Mouse (Mus musculus) heart, embryonic 13.5 days (tissue): ENCODE results near the gene Slc5a2. TPM values are rescaled to one million over a fixed set of nuclear protein-coding genes. Genes with fewer than 3 reads are reported as not detected.
A peak's percentile ranks its signal among the peaks of the same experiment; 100 is the strongest.

Source experiments
- ATAC-seq: fragments of 200-750 bp; cut with Nextera tagmentation; 2 replicates; pipeline ENCODE4 v1.8.0; 2017; ENCODE audit warnings: moderate TSS enrichment; ENCODE audit not compliant: insufficient number of reproducible peaks, low FRiP score, low TSS enrichment; ENCODE audit errors: extremely low read depth
- H3K27ac ChIP-seq: fragments of 300-500 bp; sonication (generic); replicated peaks from 2 replicates; pipeline ENCODE4 v1.5.1; 2015; ENCODE audit warnings: moderate library complexity, mild to moderate bottlenecking, inconsistent platforms
- H3K27me3 ChIP-seq: fragments of 300-500 bp; sonication (generic); replicated peaks from 2 replicates; pipeline ENCODE4 v1.6.1; 2015; ENCODE audit warnings: mild to moderate bottlenecking, inconsistent platforms
- H3K36me3 ChIP-seq: fragments of 300-500 bp; sonication (generic); 2 replicates; pipeline ENCODE4 v1.6.1; 2015; ENCODE audit warnings: mild to moderate bottlenecking, inconsistent platforms
- H3K4me1 ChIP-seq: fragments of 300-500 bp; sonication (generic); 2 replicates; pipeline ENCODE4 v1.6.1; 2015; ENCODE audit warnings: inconsistent platforms
- H3K4me2 ChIP-seq: fragments of 300-500 bp; sonication (generic); 2 replicates; pipeline ENCODE4 v1.6.1; 2015; ENCODE audit warnings: inconsistent platforms, mild to moderate bottlenecking, moderate library complexity
- H3K4me3 ChIP-seq: fragments of 300-500 bp; sonication (generic); 2 replicates; pipeline ENCODE4 v1.5.1; 2015; ENCODE audit warnings: moderate library complexity, mild to moderate bottlenecking, inconsistent platforms
- H3K9ac ChIP-seq: fragments of 300-500 bp; sonication (generic); 2 replicates; pipeline ENCODE4 v1.6.1; 2015; ENCODE audit warnings: inconsistent platforms, mild to moderate bottlenecking, moderate library complexity
- H3K9me3 ChIP-seq: fragments of 300-500 bp; sonication (generic); 2 replicates; pipeline ENCODE4 v1.6.1; 2016; ENCODE audit warnings: inconsistent platforms
- WGBS: fragments of 180-500 bp; shearing (Covaris S2); methylation state at CpG from one replicate; pipeline ENCODE4 v1.1.7; 2015; ENCODE audit warnings: mixed read lengths; 5-methylcytosine and 5-hydroxymethylcytosine counted together
- polyA plus RNA-seq: library from polyadenylated mRNA; unstranded; fragments of >200 nt; fragmentation: Nextera tagmentation; extraction: Ambion mirVana; gene quantifications from 2 replicates; pipeline ENCODE4 v1.2.1, GENCODE M21; 2015

Gene Slc5a2
- polyA plus RNA-seq, result not detected in 2 replicates

- Histone ChIP-seq H3K4me1 (peaks cover 4% of the 10 kb centered on the region), H3K4me3 (no peak within 1 kb of the TSS), H3K4me2 (no peak within 1 kb of the TSS), H3K9me3 (no peaks in the 10 kb centered on the region), H3K27me3 (no peaks in the 10 kb centered on the region), H3K9ac (no peak within 1 kb of the TSS), H3K27ac (no peak within 1 kb of the TSS), H3K36me3 (no peaks in the 10 kb centered on the region)
- ATAC-seq, result no peak
- 76% methylated on average over 6 of the region's 6 CpGs for WGBS
Measured at GRCm38 (mm10) chr7:128265411-128265810, at the start of gene Slc5a2. Slc5a2 (plus strand) TSS chr7:128265657.

- no peaks in the 10 kb centered on the region for H3K27me3 ChIP-seq
- no peak for ATAC-seq
- no peak overlapping the region for H3K27ac ChIP-seq
- no peak overlapping the region for H3K9ac ChIP-seq
- H3K4me2 ChIP-seq, result no peak overlapping the region
- no peak overlapping the region for H3K4me3 ChIP-seq
- WGBS, result 55% methylated on average over 4 of the region's 4 CpGs
- H3K4me1 ChIP-seq, result no peaks in the 10 kb centered on the region
- no peaks in the 10 kb centered on the region for H3K9me3 ChIP-seq
- H3K36me3 ChIP-seq, result no peaks in the 10 kb centered on the region
Measured at GRCm38 (mm10) chr7:128219952-128220351, 45.5 kb upstream of the Slc5a2 start.

GRCm38 (mm10) chr7:128220936-128221335 lies 44.5 kb upstream of the Slc5a2 start:
- ATAC-seq, result no peak
- WGBS, result 83% methylated on average over 3 of the region's 3 CpGs
- Histone ChIP-seq H3K27ac (no peak overlapping the region), H3K9me3 (no peaks in the 10 kb centered on the region), H3K4me3 (no peak overlapping the region), H3K4me2 (no peak overlapping the region), H3K27me3 (no peaks in the 10 kb centered on the region), H3K36me3 (no peaks in the 10 kb centered on the region), H3K4me1 (no peaks in the 10 kb centered on the region), H3K9ac (no peak overlapping the region)

GRCm38 (mm10) chr7:128231741-128232140 lies 33.7 kb upstream of the Slc5a2 start:
- no peak overlapping the region for H3K4me3 ChIP-seq
- no peak overlapping the region for H3K4me2 ChIP-seq
- peaks cover 13% of the 10 kb centered on the region for H3K36me3 ChIP-seq
- H3K4me1 ChIP-seq, result peaks cover 5% of the 10 kb centered on the region
- no peak for ATAC-seq
- H3K9ac ChIP-seq, result no peak overlapping the region
- no peaks in the 10 kb centered on the region for H3K9me3 ChIP-seq
- peaks cover 3% of the 10 kb centered on the region for H3K27me3 ChIP-seq
- 33% methylated on average over 8 of the region's 8 CpGs for WGBS
- no peak overlapping the region for H3K27ac ChIP-seq

GRCm38 (mm10) chr7:128234796-128235195 lies 30.7 kb upstream of the Slc5a2 start:
- no peak overlapping the region for H3K4me3 ChIP-seq
- H3K9me3 ChIP-seq, result no peaks in the 10 kb centered on the region
- no peak overlapping the region for H3K9ac ChIP-seq
- H3K36me3 ChIP-seq, result peaks cover 16% of the 10 kb centered on the region
- WGBS, result 78% methylated on average over 2 of the region's 2 CpGs
- no peak overlapping the region for H3K4me2 ChIP-seq
- H3K27me3 ChIP-seq, result no peaks in the 10 kb centered on the region; the same call in none of the 2 replicates
- ATAC-seq, result no peak
- no peak overlapping the region for H3K27ac ChIP-seq
- H3K4me1 ChIP-seq, result peaks cover 21% of the 10 kb centered on the region

- peaks cover 23% of the 10 kb centered on the region for H3K36me3 ChIP-seq
Measured at GRCm38 (mm10) chr7:128235481-128235880, 30.0 kb upstream of the Slc5a2 start.

GRCm38 (mm10) chr7:128236426-128236825 lies 29.0 kb upstream of the Slc5a2 start:
- Histone ChIP-seq H3K27ac (no peak overlapping the region), H3K4me1 (peaks cover 31% of the 10 kb centered on the region), H3K4me2 (peak overlapping the region; percentile 86), H3K4me3 (peak overlapping the region; percentile 83), H3K36me3 (peaks cover 32% of the 10 kb centered on the region), H3K9ac (peak overlapping the region; percentile 89), H3K27me3 (no peaks in the 10 kb centered on the region), H3K9me3 (no peaks in the 10 kb centered on the region)
- no peak for ATAC-seq
- 88% methylated on average over 13 of the region's 13 CpGs for WGBS

More at GRCm38 (mm10) chr7:128235481-128235880, 30.0 kb upstream of the Slc5a2 start:
- Histone ChIP-seq H3K27me3 (no peaks in the 10 kb centered on the region; the same call in none of the 2 replicates), H3K4me3 (no peak overlapping the region), H3K9me3 (no peaks in the 10 kb centered on the region), H3K9ac (no peak overlapping the region), H3K4me1 (peaks cover 27% of the 10 kb centered on the region), H3K4me2 (no peak overlapping the region), H3K27ac (no peak overlapping the region)
- WGBS, result 80% methylated on average over 1 of the region's 1 CpGs
- no peak for ATAC-seq

GRCm38 (mm10) chr7:128236856-128237592 lies 28.4 kb upstream of the Slc5a2 start, which contains the start of gene Armc5:
Armc5 (plus strand) TSS chr7:128237342.
- peak within 1 kb of the TSS; percentile 98 for H3K27ac ChIP-seq
- WGBS, result 25% methylated on average over 37 of the region's 37 CpGs
- no peaks in the 10 kb centered on the region for H3K9me3 ChIP-seq
- H3K27me3 ChIP-seq, result no peaks in the 10 kb centered on the region
- H3K4me1 ChIP-seq, result peaks cover 31% of the 10 kb centered on the region
- H3K4me3 ChIP-seq, result peak within 1 kb of the TSS; percentile 83
- no peak for ATAC-seq
- peaks cover 38% of the 10 kb centered on the region for H3K36me3 ChIP-seq
- H3K4me2 ChIP-seq, result peak within 1 kb of the TSS; percentile 86
- peak within 1 kb of the TSS; percentile 89 for H3K9ac ChIP-seq

- no peak for ATAC-seq
- peak overlapping the region; percentile 98 for H3K27ac ChIP-seq
- peaks cover 44% of the 10 kb centered on the region for H3K36me3 ChIP-seq
- H3K4me1 ChIP-seq, result peaks cover 31% of the 10 kb centered on the region
- WGBS, result under 1% methylated on average over 25 of the region's 25 CpGs
- H3K27me3 ChIP-seq, result no peaks in the 10 kb centered on the region
- H3K4me2 ChIP-seq, result peak overlapping the region; percentile 86
- no peaks in the 10 kb centered on the region for H3K9me3 ChIP-seq
- peak overlapping the region; percentile 83 for H3K4me3 ChIP-seq
- peak overlapping the region; percentile 89 for H3K9ac ChIP-seq
Measured at GRCm38 (mm10) chr7:128237593-128237926, 27.9 kb upstream of the Slc5a2 start.

- Histone ChIP-seq H3K27ac (peak within 1 kb of the TSS; percentile 98), H3K27me3 (no peaks in the 10 kb centered on the region), H3K4me3 (peak within 1 kb of the TSS; percentile 83), H3K9ac (peak within 1 kb of the TSS; percentile 89), H3K4me2 (peak within 1 kb of the TSS; percentile 86), H3K36me3 (peaks cover 50% of the 10 kb centered on the region), H3K4me1 (peaks cover 31% of the 10 kb centered on the region), H3K9me3 (no peaks in the 10 kb centered on the region)
- WGBS, result under 1% methylated on average over 72 of the region's 72 CpGs
- ATAC-seq, result peak; percentile 85
Measured at GRCm38 (mm10) chr7:128237927-128238778, 27.3 kb upstream of the Slc5a2 start, which contains the start of gene 9130023H24Rik. 9130023H24Rik (minus strand) TSS chr7:128238031.

- Histone ChIP-seq H3K27ac (peak overlapping the region; percentile 98), H3K4me2 (peak overlapping the region; percentile 86), H3K4me3 (peak overlapping the region; percentile 83), H3K4me1 (peaks cover 31% of the 10 kb centered on the region), H3K27me3 (no peaks in the 10 kb centered on the region), H3K36me3 (peaks cover 54% of the 10 kb centered on the region), H3K9me3 (no peaks in the 10 kb centered on the region), H3K9ac (peak overlapping the region; percentile 77)
- ATAC-seq, result no peak
- 27% methylated on average over 4 of the region's 4 CpGs for WGBS
Measured at GRCm38 (mm10) chr7:128238991-128239390, 26.5 kb upstream of the Slc5a2 start.
